Mouse (Mus musculus) liver, embryonic 11.5 days (tissue): ENCODE results near the gene Hivep1. TPM values are rescaled to one million over a fixed set of nuclear protein-coding genes. Genes with fewer than 3 reads are reported as not detected.

Experiments
- ATAC-seq: fragments of 200-750 bp; cut with Nextera tagmentation; replicated peaks from 2 replicates; pipeline ENCODE4 v1.8.0; 2017; ENCODE audit warnings: moderate number of reproducible peaks, mild to moderate bottlenecking, moderate TSS enrichment, moderate library complexity; ENCODE audit not compliant: low FRiP score
- DNase-seq: peaks from one replicate; pipeline ENCODE4 v3.0.0-alpha.2; 2017; ENCODE audit warnings: low spot score
- H3K27ac ChIP-seq: fragments of 300-500 bp; sonication (generic); 2 replicates; pipeline ENCODE4 v1.5.1; 2014; ENCODE audit warnings: mild to moderate bottlenecking, low read depth, low read length, control low read depth
- H3K27me3 ChIP-seq: fragments of 300-500 bp; sonication (generic); replicated peaks from 2 replicates; pipeline ENCODE4 v1.6.1; 2014; ENCODE audit warnings: low read length, mixed read lengths; ENCODE audit not compliant: control insufficient read depth, insufficient read depth
- H3K36me3 ChIP-seq: fragments of 300-500 bp; sonication (generic); 2 replicates; pipeline ENCODE4 v1.6.1; 2014; ENCODE audit warnings: mild to moderate bottlenecking, low read length, moderate library complexity, mixed read lengths; ENCODE audit not compliant: control insufficient read depth, insufficient read depth
- H3K4me1 ChIP-seq: fragments of 300-500 bp; sonication (generic); replicated peaks from 2 replicates; pipeline ENCODE4 v1.6.1; 2014; ENCODE audit warnings: low read length, mixed read lengths; ENCODE audit not compliant: control insufficient read depth, insufficient read depth
- H3K4me2 ChIP-seq: fragments of 300-500 bp; sonication (generic); 2 replicates; pipeline ENCODE4 v1.6.1; 2014; ENCODE audit warnings: mild to moderate bottlenecking, control low read depth, moderate library complexity
- H3K4me3 ChIP-seq: fragments of 300-500 bp; sonication (generic); 2 replicates; pipeline ENCODE4 v1.5.1; 2014; ENCODE audit warnings: low read depth, low read length, control low read depth
- H3K9ac ChIP-seq: fragments of 300-500 bp; sonication (generic); 2 replicates; pipeline ENCODE4 v1.6.1; 2014; ENCODE audit warnings: low read depth, low read length, control low read depth
- H3K9me3 ChIP-seq: fragments of 300-500 bp; sonication (generic); 2 replicates; pipeline ENCODE4 v1.6.1; 2016; ENCODE audit warnings: low read length, inconsistent platforms, mixed read lengths; ENCODE audit not compliant: control insufficient read depth
- WGBS: fragments of 180-500 bp; shearing (Covaris S2); extraction: QIAGEN DNeasy Blood & Tissue Kit; methylation state at CpG from one replicate; pipeline ENCODE4 v1.1.7; 2014; 5-methylcytosine and 5-hydroxymethylcytosine counted together
- polyA plus RNA-seq: library from polyadenylated mRNA; unstranded; fragments of >200 nt; fragmentation: Nextera tagmentation; extraction: Ambion mirVana; gene quantifications from 2 replicates; pipeline ENCODE4 v1.2.1, GENCODE M21; 2014

Hivep1 gene
- polyA plus RNA-seq, 1 experiment from 2014 or later, result 6.7 TPM

DNA sequence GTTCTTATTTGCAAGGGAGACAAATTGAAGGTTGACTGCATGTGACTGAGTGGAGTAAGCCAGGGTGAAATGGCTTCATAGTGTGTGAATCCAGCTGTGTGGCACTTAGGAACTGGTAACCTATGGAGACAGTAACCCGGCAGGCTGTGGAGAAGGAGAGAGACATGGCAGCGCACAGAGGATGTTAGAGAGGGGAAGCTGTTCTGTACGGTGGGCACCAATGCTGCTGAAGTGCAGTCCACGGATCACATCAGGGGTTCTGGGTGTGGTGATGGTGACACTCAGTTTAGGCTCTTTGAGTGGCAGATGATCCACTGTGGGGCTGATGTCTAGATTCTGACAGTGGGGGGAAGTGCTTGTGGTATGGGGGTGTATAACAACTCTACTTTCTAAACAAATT lies 47.7 kb downstream of the Hivep1 start:
- DNase-seq, result no peak
- Histone ChIP-seq H3K36me3 (no peaks in the 10 kb centered on the region), H3K4me3 (no peak overlapping the region), H3K9me3 (no peaks in the 10 kb centered on the region), H3K9ac (no peak overlapping the region), H3K4me2 (no peak overlapping the region), H3K4me1 (peaks cover 39% of the 10 kb centered on the region), H3K27me3 (no peaks in the 10 kb centered on the region), H3K27ac (no peak overlapping the region)
- ATAC-seq, result no peak
- WGBS, result 77% methylated on average over 4 of the region's 4 CpGs

DNA sequence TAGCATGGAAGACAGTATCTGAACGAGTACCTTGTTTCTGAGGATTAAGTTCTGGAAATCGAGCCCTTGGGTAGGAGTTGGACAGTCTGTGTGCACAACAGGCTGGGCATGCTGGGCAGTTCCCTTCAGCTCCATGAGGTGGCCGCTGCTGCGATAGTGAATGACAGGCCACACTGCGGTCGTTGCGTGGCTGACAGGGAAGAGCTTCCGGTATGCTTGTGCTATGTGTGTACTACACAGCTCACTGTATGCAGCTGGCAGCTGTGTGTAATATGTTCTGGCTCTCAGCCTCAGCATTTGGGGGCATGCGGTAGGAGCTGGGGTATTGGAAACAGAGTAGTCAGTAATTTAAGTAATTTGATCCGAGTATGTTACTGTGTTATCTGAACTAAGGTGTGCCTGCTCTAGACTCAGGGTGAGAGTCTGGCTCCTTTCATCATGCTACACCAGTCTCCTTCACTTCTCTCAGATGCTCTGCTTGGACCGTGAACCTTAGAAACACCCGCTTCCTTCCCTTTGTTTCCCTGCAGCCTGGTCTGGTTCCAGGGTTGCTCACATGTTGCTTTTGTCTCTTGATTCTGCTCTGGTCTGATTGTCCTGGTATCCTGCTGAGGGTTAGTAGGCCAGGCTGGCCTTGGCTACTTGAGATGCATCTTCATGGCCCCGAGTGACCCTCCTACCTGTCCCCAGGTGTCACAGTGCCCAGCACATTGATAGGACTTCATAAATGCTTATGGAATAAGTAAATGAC lies 49.8 kb downstream of the Hivep1 start:
- peaks cover 30% of the 10 kb centered on the region for H3K4me1 ChIP-seq
- DNase-seq (no peak), ATAC-seq (peak; percentile 63)
- H3K4me3 ChIP-seq, result no peak overlapping the region
- H3K27me3 ChIP-seq, result no peaks in the 10 kb centered on the region
- H3K9ac ChIP-seq, result peak overlapping the region; percentile 49; the same call in 1 of the 2 replicates
- H3K27ac ChIP-seq, result peak overlapping the region; percentile 34; the same call in 1 of the 2 replicates
- 43% methylated on average over 13 of the region's 13 CpGs for WGBS
- no peaks in the 10 kb centered on the region for H3K36me3 ChIP-seq
- H3K9me3 ChIP-seq, result no peaks in the 10 kb centered on the region
- H3K4me2 ChIP-seq, result peak overlapping the region; percentile 39; the same call in 1 of the 2 replicates

DNA sequence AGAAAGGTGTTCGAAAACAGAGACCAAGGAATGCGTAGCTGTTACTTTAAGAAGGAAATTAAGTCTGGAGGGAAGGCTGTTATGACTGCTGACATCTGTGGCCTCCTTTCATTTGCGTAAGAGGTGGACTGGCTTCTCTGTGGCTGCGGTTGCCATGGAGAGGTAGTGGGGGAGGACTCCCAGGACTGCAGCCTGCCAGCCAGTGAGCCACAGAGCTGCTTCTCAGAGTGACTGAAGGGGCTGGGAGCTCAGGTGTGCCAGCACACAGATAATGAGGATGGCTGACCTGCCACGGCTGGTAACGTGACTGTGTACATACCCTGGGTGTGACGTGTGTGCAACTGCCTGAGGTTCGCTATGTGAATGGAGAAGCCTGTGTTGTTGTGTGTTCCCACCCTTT lies 51.2 kb downstream of the Hivep1 start:
- ATAC-seq, result peak; percentile 65
- H3K27ac ChIP-seq, result no peak overlapping the region
- H3K4me2 ChIP-seq, result peak overlapping the region; percentile 43

DNA sequence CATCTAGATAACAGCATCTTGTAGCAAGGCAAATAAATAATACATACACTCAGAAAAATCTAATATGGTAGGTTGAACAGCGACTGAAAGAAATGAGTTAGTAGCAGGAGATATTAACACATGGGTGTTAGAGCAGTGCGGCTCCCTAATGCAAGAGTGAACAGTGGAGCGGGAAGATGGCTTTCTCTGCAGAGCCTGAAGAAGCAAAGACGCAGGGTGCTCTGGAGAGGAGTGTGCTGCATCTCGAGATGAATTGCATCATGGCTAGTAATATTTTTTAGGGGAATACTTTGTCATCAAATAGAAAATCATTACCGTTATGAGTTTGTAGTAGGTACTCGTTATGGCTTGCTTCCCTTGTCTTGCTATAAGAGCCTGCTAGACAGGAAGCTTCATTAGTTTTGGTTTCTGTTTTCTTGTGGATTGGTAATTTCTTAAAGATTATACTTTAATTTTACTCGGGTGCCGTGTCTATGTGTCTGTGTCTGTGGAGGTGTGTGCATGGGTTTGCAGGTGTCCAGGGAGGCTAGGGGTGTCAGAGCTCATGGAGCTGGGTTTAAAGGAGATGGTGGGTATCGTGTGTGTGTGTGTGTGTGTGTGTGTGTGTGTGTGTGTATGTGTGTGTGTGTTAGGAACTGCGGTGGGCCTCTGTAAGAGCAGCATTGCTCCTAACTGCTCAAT lies 51.8 kb downstream of the Hivep1 start:
- H3K9ac ChIP-seq, result no peak overlapping the region
- ATAC-seq (no peak), DNase-seq (no peak)
- H3K27ac ChIP-seq, result no peak overlapping the region
- H3K36me3 ChIP-seq, result no peaks in the 10 kb centered on the region
- H3K27me3 ChIP-seq, result no peaks in the 10 kb centered on the region
- 76% methylated on average over 11 of the region's 11 CpGs for WGBS
- no peaks in the 10 kb centered on the region for H3K9me3 ChIP-seq
- no peak overlapping the region for H3K4me3 ChIP-seq
- H3K4me1 ChIP-seq, result peaks cover 37% of the 10 kb centered on the region
- peak overlapping the region; percentile 28; the same call in 1 of the 2 replicates for H3K4me2 ChIP-seq

More for the DNA sequence above, 51.2 kb downstream of the Hivep1 start:
- no peak overlapping the region for H3K9ac ChIP-seq
- no peaks in the 10 kb centered on the region for H3K36me3 ChIP-seq
- H3K4me3 ChIP-seq, result no peak overlapping the region
- H3K27me3 ChIP-seq, result no peaks in the 10 kb centered on the region
- DNase-seq, result peak; percentile 55
- H3K4me1 ChIP-seq, result peaks cover 30% of the 10 kb centered on the region
- no peaks in the 10 kb centered on the region for H3K9me3 ChIP-seq
- WGBS, result 31% methylated on average over 8 of the region's 8 CpGs

DNA sequence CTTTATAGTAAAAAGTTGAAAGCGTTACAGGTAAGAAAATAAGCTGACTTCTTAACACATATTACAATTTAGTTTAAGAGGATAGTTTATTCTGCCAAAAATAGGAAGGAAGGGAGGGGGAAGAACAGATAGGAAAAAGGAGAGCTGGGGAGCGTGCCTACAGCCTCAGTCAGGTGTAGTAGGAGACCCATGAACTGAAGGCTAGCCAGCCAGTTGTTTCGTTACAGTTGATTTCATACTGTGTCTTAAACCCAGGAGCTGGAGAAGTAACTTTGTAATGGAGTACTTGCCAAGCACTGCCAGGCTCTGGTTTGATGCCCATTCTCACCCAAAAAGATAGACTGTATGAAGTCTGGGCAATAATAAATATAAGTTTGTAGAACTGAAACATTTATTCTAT lies 52.5 kb downstream of the Hivep1 start:
- Histone ChIP-seq H3K9me3 (no peaks in the 10 kb centered on the region), H3K36me3 (no peaks in the 10 kb centered on the region), H3K9ac (no peak overlapping the region), H3K27ac (no peak overlapping the region), H3K4me2 (no peak overlapping the region), H3K27me3 (no peaks in the 10 kb centered on the region), H3K4me1 (peaks cover 38% of the 10 kb centered on the region), H3K4me3 (no peak overlapping the region)
- ATAC-seq (no peak), DNase-seq (no peak)
- 83% methylated on average over 3 of the region's 3 CpGs for WGBS

DNA sequence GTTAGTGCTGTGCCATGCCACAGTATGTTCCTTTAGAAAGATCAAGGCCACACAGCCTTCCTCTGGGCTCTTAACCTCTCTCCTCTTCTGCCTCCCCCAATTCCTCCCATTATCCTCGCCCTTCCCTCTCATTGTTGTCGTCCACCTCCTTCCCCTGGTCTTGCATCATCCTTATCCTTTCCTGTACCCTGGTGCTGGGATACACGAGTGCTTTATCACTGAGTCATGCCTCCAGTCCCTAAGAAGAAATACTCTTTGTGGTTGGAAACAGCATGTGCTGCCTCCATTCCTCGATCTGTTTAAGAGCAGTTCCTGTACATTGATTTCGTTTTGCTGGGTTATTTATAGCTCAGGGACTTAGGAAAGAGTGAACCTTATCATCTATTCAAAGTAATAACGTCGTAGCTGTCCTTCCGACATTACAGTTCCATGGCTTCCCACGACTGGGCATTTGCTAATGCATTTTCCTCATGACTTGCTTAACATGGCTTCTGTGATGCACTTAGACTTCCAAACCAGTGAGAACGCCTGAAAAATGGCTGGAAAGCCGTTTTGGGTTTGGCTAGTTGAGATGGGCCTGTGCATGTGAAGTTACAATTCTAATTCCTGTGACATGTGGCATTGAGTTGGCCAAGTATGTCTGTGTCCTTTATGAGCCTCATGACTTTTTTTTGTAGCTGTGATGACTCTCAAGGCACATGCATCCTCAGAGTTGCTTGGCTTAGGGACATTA lies 56.8 kb downstream of the Hivep1 start:
- DNase-seq (no peak), ATAC-seq (no peak)

DNA sequence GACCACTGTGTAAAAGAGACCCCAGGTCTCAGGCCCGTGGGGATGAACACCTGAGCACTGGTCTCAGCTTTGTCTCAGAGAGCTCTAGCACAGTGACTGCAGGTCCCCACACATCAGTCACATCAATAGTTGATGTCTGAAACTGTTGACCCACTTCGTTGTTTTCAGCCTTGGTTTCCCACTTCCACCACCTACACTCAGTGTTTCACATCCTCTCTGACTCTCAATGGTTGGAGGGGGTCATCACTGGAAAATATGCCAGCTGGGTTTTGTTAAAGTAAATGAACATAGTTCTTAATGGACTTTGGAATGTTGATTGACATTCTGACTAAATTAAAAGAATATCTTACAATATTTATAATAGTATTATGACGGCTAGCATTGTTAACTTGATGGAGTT lies 58.6 kb downstream of the Hivep1 start:
- WGBS, result 88% methylated on average over 3 of the region's 3 CpGs

More for the DNA sequence above, 56.8 kb downstream of the Hivep1 start:
- H3K9me3 ChIP-seq, result no peaks in the 10 kb centered on the region
- H3K36me3 ChIP-seq, result no peaks in the 10 kb centered on the region
- H3K4me3 ChIP-seq, result no peak overlapping the region
- H3K4me2 ChIP-seq, result no peak overlapping the region
- H3K9ac ChIP-seq, result no peak overlapping the region
- peaks cover 9% of the 10 kb centered on the region for H3K4me1 ChIP-seq
- no peak overlapping the region for H3K27ac ChIP-seq
- no peaks in the 10 kb centered on the region for H3K27me3 ChIP-seq
- 48% methylated on average over 11 of the region's 11 CpGs for WGBS

DNA sequence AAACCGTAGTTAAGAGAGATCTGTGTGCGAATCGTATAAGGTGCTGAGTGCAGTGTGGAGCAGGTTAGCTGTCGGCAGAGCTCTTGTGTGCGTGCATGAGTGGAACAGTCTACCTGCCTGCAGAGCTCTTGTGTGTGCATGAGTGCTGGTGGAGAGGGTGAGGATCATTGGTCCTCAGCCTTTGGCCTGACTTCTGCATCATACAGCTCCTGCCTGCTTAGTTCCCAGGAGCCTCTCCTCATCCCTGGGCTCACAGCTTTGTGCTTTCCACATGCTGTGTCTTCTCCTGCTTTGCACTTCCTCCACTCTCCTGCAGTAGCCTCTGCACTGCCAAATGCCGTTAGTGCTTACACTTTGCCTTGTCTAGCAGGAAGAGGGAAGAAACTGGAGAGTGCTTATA lies 60.2 kb downstream of the Hivep1 start:
- no peak overlapping the region for H3K4me2 ChIP-seq
- H3K4me3 ChIP-seq, result no peak overlapping the region
- peaks cover 14% of the 10 kb centered on the region for H3K4me1 ChIP-seq
- 80% methylated on average over 6 of the region's 6 CpGs for WGBS
- DNase-seq (no peak), ATAC-seq (no peak)
- no peaks in the 10 kb centered on the region for H3K9me3 ChIP-seq
- no peak overlapping the region for H3K9ac ChIP-seq
- H3K36me3 ChIP-seq, result no peaks in the 10 kb centered on the region
- no peak overlapping the region for H3K27ac ChIP-seq
- no peaks in the 10 kb centered on the region for H3K27me3 ChIP-seq

More for the DNA sequence above, 58.6 kb downstream of the Hivep1 start:
- H3K9me3 ChIP-seq, result no peaks in the 10 kb centered on the region
- H3K36me3 ChIP-seq, result no peaks in the 10 kb centered on the region
- no peaks in the 10 kb centered on the region for H3K27me3 ChIP-seq
- H3K9ac ChIP-seq, result no peak overlapping the region
- H3K4me2 ChIP-seq, result no peak overlapping the region
- peaks cover 11% of the 10 kb centered on the region for H3K4me1 ChIP-seq
- H3K4me3 ChIP-seq, result no peak overlapping the region
- DNase-seq (no peak), ATAC-seq (no peak)
- H3K27ac ChIP-seq, result no peak overlapping the region
